Mouse (Mus musculus) testis, adult 2 months (tissue): ENCODE results near the gene Arpc5.

ENCODE experiments used
- CTCF ChIP-seq: fragments of 200-500 bp; IDR thresholded peaks from 2 replicates; pipeline ENCODE4 v1.5.1; 2012; ENCODE audit warnings: low read depth, mild to moderate bottlenecking, inconsistent platforms, low read length, moderate library complexity; ENCODE audit not compliant: control insufficient read depth, insufficient read depth, insufficient replicate concordance
- POLR2A ChIP-seq: fragments of 200-500 bp; IDR thresholded peaks from 2 replicates; pipeline ENCODE4 v1.6.1; 2012; ENCODE audit warnings: low read depth, mild to moderate bottlenecking, inconsistent platforms, low read length, moderate library complexity; ENCODE audit not compliant: control insufficient read depth

DNA sequence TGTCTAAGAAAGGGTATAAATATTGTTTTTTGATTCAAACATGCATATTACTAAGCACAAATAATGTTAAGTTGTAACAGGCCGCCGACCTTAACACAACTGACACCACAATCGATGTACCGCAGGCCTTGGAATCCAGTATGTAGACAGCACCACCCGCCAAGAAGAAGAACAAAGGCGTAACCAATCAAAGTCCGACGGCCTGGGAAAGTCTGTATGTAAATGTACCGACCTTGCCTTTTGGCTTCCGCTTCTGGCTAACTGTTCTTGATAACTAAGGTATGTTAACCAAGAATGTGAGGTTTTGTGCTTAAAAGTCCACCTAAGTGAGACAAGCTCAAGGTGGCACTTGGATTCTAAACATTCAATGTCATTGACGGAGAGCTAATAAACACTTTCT is 27.0 kb upstream of the Arpc5 start:
- TF ChIP-seq POLR2A (no peak), CTCF (no peak)
